Mouse (Mus musculus): ENCODE data around the gene Hcfc1r1. TPM values are rescaled to one million over a fixed set of nuclear protein-coding genes. Genes with fewer than 3 reads are reported as not detected.

Hcfc1r1 gene
- polyA plus RNA-seq, 1 experiment from 2014 or later: 48.6 TPM

- no peak overlapping the region for H3K9ac ChIP-seq (replicated peaks)
- H3K4me2 ChIP-seq: no peak overlapping the region
- no peak overlapping the region for H3K27ac ChIP-seq
Observed at GRCm38 (mm10) chr17:23694491-23694890, 21.1 kb downstream of the Hcfc1r1 start.

GRCm38 (mm10) chr17:23695801-23696200, 22.4 kb downstream of the Hcfc1r1 start:
- H3K4me3 ChIP-seq (replicated peaks): no peak overlapping the region
- WGBS: 11% methylated on average over 3 of the region's 3 CpGs
- H3K27ac ChIP-seq: no peak overlapping the region
- peaks cover 34% of the 10 kb centered on the region for H3K27me3 ChIP-seq
- no peaks in the 10 kb centered on the region for H3K36me3 ChIP-seq
- peaks cover 27% of the 10 kb centered on the region for H3K4me1 ChIP-seq (replicated peaks)
- peak; percentile 69; the same call in 1 of the 2 replicates for ATAC-seq (ENCODE audit: insufficient number of reproducible peaks, insufficient read depth, low FRiP score, low TSS enrichment, low read depth)
- no peak overlapping the region for H3K9ac ChIP-seq (replicated peaks)
- H3K9me3 ChIP-seq: no peaks in the 10 kb centered on the region
- no peak overlapping the region for H3K4me2 ChIP-seq

More at GRCm38 (mm10) chr17:23694491-23694890, 21.1 kb downstream of the Hcfc1r1 start:
- Histone ChIP-seq H3K27me3 (peaks cover 20% of the 10 kb centered on the region), H3K4me1 (replicated peaks) (peaks cover 22% of the 10 kb centered on the region), H3K4me3 (replicated peaks) (no peak overlapping the region), H3K36me3 (no peaks in the 10 kb centered on the region), H3K9me3 (no peaks in the 10 kb centered on the region)
- ATAC-seq (ENCODE audit: insufficient number of reproducible peaks, insufficient read depth, low FRiP score, low TSS enrichment, low read depth): no peak
- 59% methylated on average over 1 of the region's 1 CpGs for WGBS

- Histone ChIP-seq H3K27me3 (peaks cover 43% of the 10 kb centered on the region), H3K36me3 (no peaks in the 10 kb centered on the region), H3K9me3 (no peaks in the 10 kb centered on the region), H3K9ac (replicated peaks) (peak overlapping the region; percentile 58), H3K4me2 (peak overlapping the region; percentile 100), H3K4me3 (replicated peaks) (peak overlapping the region; percentile 63), H3K27ac (no peak overlapping the region), H3K4me1 (replicated peaks) (peaks cover 27% of the 10 kb centered on the region)
- WGBS: under 1% methylated on average over 97 of the region's 101 CpGs
- ATAC-seq (ENCODE audit: insufficient number of reproducible peaks, insufficient read depth, low FRiP score, low TSS enrichment, low read depth): 0 out of 2 replicates have a peak, but pooled peaks have one; percentile 18
Observed at GRCm38 (mm10) chr17:23699131-23700077, 26.0 kb downstream of the Hcfc1r1 start.

GRCm38 (mm10) chr17:23700079-23700478, 26.7 kb downstream of the Hcfc1r1 start:
- Histone ChIP-seq H3K9me3 (no peaks in the 10 kb centered on the region), H3K27me3 (peaks cover 43% of the 10 kb centered on the region), H3K9ac (replicated peaks) (peak overlapping the region; percentile 58), H3K4me2 (peak overlapping the region; percentile 100), H3K36me3 (no peaks in the 10 kb centered on the region), H3K27ac (no peak overlapping the region), H3K4me3 (replicated peaks) (peak overlapping the region; percentile 63), H3K4me1 (replicated peaks) (peaks cover 24% of the 10 kb centered on the region)
- WGBS: 0% methylated on average over 17 of the region's 28 CpGs
- ATAC-seq (ENCODE audit: insufficient number of reproducible peaks, insufficient read depth, low FRiP score, low TSS enrichment, low read depth): peak; percentile 81

GRCm38 (mm10) chr17:23703301-23703700, 29.9 kb downstream of the Hcfc1r1 start:
- peaks cover 44% of the 10 kb centered on the region for H3K27me3 ChIP-seq
- H3K4me1 ChIP-seq (replicated peaks): peaks cover 16% of the 10 kb centered on the region
- no peak overlapping the region for H3K4me3 ChIP-seq (replicated peaks)
- H3K4me2 ChIP-seq: no peak overlapping the region
- H3K27ac ChIP-seq: no peak overlapping the region
- no peak overlapping the region for H3K9ac ChIP-seq (replicated peaks)
- H3K9me3 ChIP-seq: no peaks in the 10 kb centered on the region
- H3K36me3 ChIP-seq: no peaks in the 10 kb centered on the region
- 83% methylated on average over 9 of the region's 9 CpGs for WGBS
- no peak for ATAC-seq (ENCODE audit: insufficient number of reproducible peaks, insufficient read depth, low FRiP score, low TSS enrichment, low read depth)

- Histone ChIP-seq H3K9me3 (no peaks in the 10 kb centered on the region), H3K36me3 (no peaks in the 10 kb centered on the region), H3K4me2 (no peak overlapping the region), H3K27ac (no peak overlapping the region), H3K9ac (replicated peaks) (no peak overlapping the region; the same call in 1 of the 2 replicates), H3K4me1 (replicated peaks) (peaks cover 8% of the 10 kb centered on the region; the same call in 1 of the 2 replicates), H3K4me3 (replicated peaks) (no peak overlapping the region), H3K27me3 (peaks cover 30% of the 10 kb centered on the region)
- WGBS: 44% methylated on average over 7 of the region's 7 CpGs
- ATAC-seq (ENCODE audit: insufficient number of reproducible peaks, insufficient read depth, low FRiP score, low TSS enrichment, low read depth): no peak
Observed at GRCm38 (mm10) chr17:23704741-23705140, 31.3 kb downstream of the Hcfc1r1 start.

- Histone ChIP-seq H3K27ac (no peak overlapping the region), H3K36me3 (no peaks in the 10 kb centered on the region), H3K9ac (replicated peaks) (no peak overlapping the region), H3K27me3 (peaks cover 21% of the 10 kb centered on the region), H3K4me1 (replicated peaks) (0 out of 2 replicates have a peak, but pooled peaks cover 5% of the 10 kb centered on the region), H3K4me3 (replicated peaks) (no peak overlapping the region), H3K9me3 (no peaks in the 10 kb centered on the region), H3K4me2 (no peak overlapping the region)
- no peak for ATAC-seq (ENCODE audit: insufficient number of reproducible peaks, insufficient read depth, low FRiP score, low TSS enrichment, low read depth)
- 69% methylated on average over 7 of the region's 7 CpGs for WGBS
Observed at GRCm38 (mm10) chr17:23705525-23706104, 32.2 kb downstream of the Hcfc1r1 start.

GRCm38 (mm10) chr17:23706212-23706611, 32.8 kb downstream of the Hcfc1r1 start:
- WGBS: 0% methylated on average over 3 of the region's 3 CpGs
- H3K9ac ChIP-seq (replicated peaks): no peak overlapping the region
- no peak overlapping the region for H3K4me3 ChIP-seq (replicated peaks)
- no peak overlapping the region for H3K27ac ChIP-seq
- ATAC-seq (ENCODE audit: insufficient number of reproducible peaks, insufficient read depth, low FRiP score, low TSS enrichment, low read depth): no peak
- 0 out of 2 replicates have a peak, but pooled peaks cover 5% of the 10 kb centered on the region for H3K4me1 ChIP-seq (replicated peaks)
- no peaks in the 10 kb centered on the region for H3K9me3 ChIP-seq
- H3K27me3 ChIP-seq: peaks cover 15% of the 10 kb centered on the region
- H3K36me3 ChIP-seq: no peaks in the 10 kb centered on the region
- H3K4me2 ChIP-seq: no peak overlapping the region

- peaks cover 10% of the 10 kb centered on the region for H3K27me3 ChIP-seq
- H3K9me3 ChIP-seq: no peaks in the 10 kb centered on the region
- H3K4me3 ChIP-seq (replicated peaks): no peak overlapping the region
- 72% methylated on average over 2 of the region's 2 CpGs for WGBS
- no peak overlapping the region for H3K4me2 ChIP-seq
- H3K27ac ChIP-seq: no peak overlapping the region
- H3K9ac ChIP-seq (replicated peaks): no peak overlapping the region
- no peaks in the 10 kb centered on the region for H3K36me3 ChIP-seq
- H3K4me1 ChIP-seq (replicated peaks): no peaks in the 10 kb centered on the region
- ATAC-seq (ENCODE audit: insufficient number of reproducible peaks, insufficient read depth, low FRiP score, low TSS enrichment, low read depth): no peak
Observed at GRCm38 (mm10) chr17:23717003-23717402, 43.6 kb downstream of the Hcfc1r1 start.

- WGBS: 13% methylated on average over 1 of the region's 1 CpGs
- no peak for ATAC-seq (ENCODE audit: insufficient number of reproducible peaks, insufficient read depth, low FRiP score, low TSS enrichment, low read depth)
- H3K4me3 ChIP-seq (replicated peaks): no peak overlapping the region
Observed at GRCm38 (mm10) chr17:23719455-23719854, 46.1 kb downstream of the Hcfc1r1 start.

GRCm38 (mm10) chr17:23721886-23722285, 48.5 kb downstream of the Hcfc1r1 start:
- Histone ChIP-seq H3K4me3 (replicated peaks) (no peak overlapping the region), H3K36me3 (no peaks in the 10 kb centered on the region), H3K4me1 (replicated peaks) (peaks cover 8% of the 10 kb centered on the region), H3K9ac (replicated peaks) (no peak overlapping the region), H3K4me2 (no peak overlapping the region), H3K27me3 (peaks cover 9% of the 10 kb centered on the region), H3K9me3 (no peaks in the 10 kb centered on the region), H3K27ac (no peak overlapping the region)
- 87% methylated on average over 2 of the region's 2 CpGs for WGBS
- ATAC-seq (ENCODE audit: insufficient number of reproducible peaks, insufficient read depth, low FRiP score, low TSS enrichment, low read depth): no peak

More at GRCm38 (mm10) chr17:23719455-23719854, 46.1 kb downstream of the Hcfc1r1 start:
- no peak overlapping the region for H3K27ac ChIP-seq
- H3K4me2 ChIP-seq: no peak overlapping the region
- H3K36me3 ChIP-seq: no peaks in the 10 kb centered on the region
- no peak overlapping the region for H3K9ac ChIP-seq (replicated peaks)
- H3K4me1 ChIP-seq (replicated peaks): no peaks in the 10 kb centered on the region
- no peaks in the 10 kb centered on the region for H3K9me3 ChIP-seq
- peaks cover 10% of the 10 kb centered on the region for H3K27me3 ChIP-seq

Measured in limb, embryonic 12.5 days (tissue).